Mouse (Mus musculus): Measurements from ENCODE around the gene Tbx4.

- TF ChIP-seq CTCF (IDR thresholded peaks at IDR 0.05; ENCODE audit: insufficient read depth, low read length) (no peak), POLR2A (IDR thresholded peaks at IDR 0.05; ENCODE audit: borderline replicate concordance, extremely low read depth, low read depth, low read length) (no peak)
Observed at GRCm38 (mm10) chr11:85909514-85909913, 23.3 kb downstream of the Tbx4 start.
